Mouse (Mus musculus) embryonic fibroblast, embryonic 13.5 days (primary cell): ENCODE data around the gene Extl1.

ENCODE experiments used
- CTCF ChIP-seq: IDR thresholded peaks from 2 replicates; pipeline ENCODE4 v1.5.1; 2011; ENCODE audit warnings: mild to moderate bottlenecking, control low read depth, low read length, moderate library complexity, borderline replicate concordance; ENCODE audit not compliant: insufficient read depth
- POLR2A ChIP-seq: IDR thresholded peaks from 2 replicates; pipeline ENCODE4 v1.6.1; 2011; ENCODE audit warnings: low read depth, mild to moderate bottlenecking, control low read depth, low read length, moderate library complexity

- no peak for TF ChIP-seq CTCF
- no peak for TF ChIP-seq POLR2A
These were observed 27.7 kb downstream of the Extl1 start for GRCm38 (mm10) chr4:134355841-134356452.
